Mouse (Mus musculus): ENCODE results near the gene Simc1. TPM values are rescaled to one million over a fixed set of nuclear protein-coding genes. Genes with fewer than 3 reads are reported as not detected.

Simc1 gene
- total and polyA plus RNA-seq, 3 experiments: 4.9 to 11.9 TPM; not detected in 1

GRCm38 (mm10) chr13:54593617-54594016 lies 90.0 kb downstream of the Simc1 start:
- H3K79me2 ChIP-seq (ENCODE audit: control insufficient read depth, insufficient read depth, low read length, poor library complexity): peaks cover 23% of the 10 kb centered on the region
- no peaks in the 10 kb centered on the region for H3K9me3 ChIP-seq (replicated peaks; ENCODE audit: insufficient read depth, low read length)
- no peak overlapping the region for H3K4me3 ChIP-seq (ENCODE audit: control insufficient read depth in 1 of 2, insufficient read depth in 1 of 2, low read depth in 2 of 2, low read length in 2 of 2)
- H3K4me1 ChIP-seq (ENCODE audit: control insufficient read depth in 1 of 2, insufficient read depth in 2 of 2, low read length in 2 of 2): peaks cover 2 to 9% of the 10 kb centered on the region in 2 experiments; a peak in 3 of 4 replicates
- H3K9ac ChIP-seq (ENCODE audit: control insufficient read depth, low read depth, low read length, poor library complexity, severe bottlenecking): no peak overlapping the region
- no peak for DNase-seq (ENCODE audit: low read depth, low spot score)
- H3K27ac ChIP-seq (ENCODE audit: control insufficient read depth, low read depth, low read length): no peak overlapping the region
- no peaks in the 10 kb centered on the region for H3K27me3 ChIP-seq (ENCODE audit: control insufficient read depth in 1 of 2, insufficient read depth in 2 of 2, low read length in 2 of 2)
- H3K36me3 ChIP-seq (ENCODE audit: control insufficient read depth in 1 of 2, insufficient read depth in 2 of 2, low read length in 2 of 2): peaks cover 0 to 6% of the 10 kb centered on the region in 2 experiments; a peak in 2 of 4 replicates
- TF ChIP-seq TBP (IDR thresholded peaks at IDR 0.05; ENCODE audit: low read depth, low read length): no peak
- TF ChIP-seq ZKSCAN1 (IDR thresholded peaks at IDR 0.05; ENCODE audit: low read depth, low read length): no peak
- TF ChIP-seq MAFK (IDR thresholded peaks at IDR 0.05; ENCODE audit: borderline replicate concordance, low read depth, low read length): no peak
- no peak for TF ChIP-seq POLR2AphosphoS2 (IDR thresholded peaks at IDR 0.05; ENCODE audit: low read length)
- TF ChIP-seq RCOR1 (IDR thresholded peaks at IDR 0.05; ENCODE audit: low read depth, low read length): no peak
- no peak for TF ChIP-seq KAT2A (conservative IDR thresholded peaks at IDR 0.05; ENCODE audit: low read depth, low read length)
- no peak for TF ChIP-seq HCFC1 (IDR thresholded peaks at IDR 0.05; ENCODE audit: low read depth, low read length)
- no peak for TF ChIP-seq GABPA (IDR thresholded peaks at IDR 0.05; ENCODE audit: low read depth, low read length)
- no peak for TF ChIP-seq ELF1 (IDR thresholded peaks at IDR 0.05; ENCODE audit: low read depth, low read length)
- no peak for TF ChIP-seq CTCF (IDR thresholded peaks at IDR 0.05 in 2 of 3, conservative IDR thresholded peaks at IDR 0.05 in 1 of 3; ENCODE audit: control insufficient read depth in 1 of 3, insufficient read depth in 1 of 3, low read depth in 2 of 3, low read length in 3 of 3, poor library complexity in 1 of 3, severe bottlenecking in 1 of 3)
- TF ChIP-seq TAL1 (IDR thresholded peaks at IDR 0.05; ENCODE audit: low read length): no peak
- TF ChIP-seq ZMIZ1 (IDR thresholded peaks at IDR 0.05; ENCODE audit: low read depth, low read length): no peak
- no peak for TF ChIP-seq TCF12 (IDR thresholded peaks at IDR 0.05; ENCODE audit: low read depth, low read length)

GRCm38 (mm10) chr13:54596107-54596690 lies 92.6 kb downstream of the Simc1 start:
- H3K36me3 ChIP-seq (ENCODE audit: control insufficient read depth in 1 of 2, insufficient read depth in 2 of 2, low read length in 2 of 2): peaks cover 1 to 3% of the 10 kb centered on the region in 2 experiments; a peak in 3 of 4 replicates
- H3K4me1 ChIP-seq (ENCODE audit: control insufficient read depth in 1 of 2, insufficient read depth in 2 of 2, low read length in 2 of 2): peaks cover 0 to 4% of the 10 kb centered on the region in 2 experiments; a peak in 1 of 4 replicates
- H3K27me3 ChIP-seq (ENCODE audit: control insufficient read depth in 1 of 2, insufficient read depth in 2 of 2, low read length in 2 of 2): no peaks in the 10 kb centered on the region
- H3K4me3 ChIP-seq (ENCODE audit: control insufficient read depth in 1 of 2, insufficient read depth in 1 of 2, low read depth in 2 of 2, low read length in 2 of 2): no peak overlapping the region
- TF ChIP-seq POLR2AphosphoS5 (IDR thresholded peaks at IDR 0.05; ENCODE audit: borderline replicate concordance, low read depth, low read length) (no peak), RCOR1 (IDR thresholded peaks at IDR 0.05; ENCODE audit: low read depth, low read length) (no peak), CTCF (IDR thresholded peaks at IDR 0.05 in 2 of 3, conservative IDR thresholded peaks at IDR 0.05 in 1 of 3; ENCODE audit: control insufficient read depth in 1 of 3, insufficient read depth in 1 of 3, low read depth in 2 of 3, low read length in 3 of 3, poor library complexity in 1 of 3, severe bottlenecking in 1 of 3) (no peak), ELF1 (IDR thresholded peaks at IDR 0.05; ENCODE audit: low read depth, low read length) (no peak), CHD2 (IDR thresholded peaks at IDR 0.05; ENCODE audit: low read length) (no peak), MEF2A (IDR thresholded peaks at IDR 0.05; ENCODE audit: extremely low read depth, insufficient replicate concordance, low read depth, low read length, poor library complexity, severe bottlenecking) (no peak), GABPA (IDR thresholded peaks at IDR 0.05; ENCODE audit: low read depth, low read length) (no peak), NRF1 (IDR thresholded peaks at IDR 0.05; ENCODE audit: insufficient read depth, low read depth, low read length, poor library complexity, severe bottlenecking) (no peak), TAL1 (IDR thresholded peaks at IDR 0.05; ENCODE audit: low read length) (no peak), MAX (IDR thresholded peaks at IDR 0.05; ENCODE audit: low read length) (no peak), ZNF384 (IDR thresholded peaks at IDR 0.05; ENCODE audit: low read depth, low read length) (no peak), UBTF (IDR thresholded peaks at IDR 0.05; ENCODE audit: borderline replicate concordance, insufficient read depth, low read depth, low read length) (no peak), CHD1 (IDR thresholded peaks at IDR 0.05; ENCODE audit: low read depth, low read length) (no peak), HCFC1 (IDR thresholded peaks at IDR 0.05; ENCODE audit: low read depth, low read length) (no peak), BHLHE40 (IDR thresholded peaks at IDR 0.05; ENCODE audit: borderline replicate concordance, low read depth, low read length) (no peak), USF1 (IDR thresholded peaks at IDR 0.05; ENCODE audit: low read depth, low read length) (no peak), MYB (IDR thresholded peaks at IDR 0.05; ENCODE audit: low read depth, low read length) (no peak), TBP (IDR thresholded peaks at IDR 0.05; ENCODE audit: low read depth, low read length) (no peak)
- H3K9me3 ChIP-seq (replicated peaks; ENCODE audit: insufficient read depth, low read length): no peaks in the 10 kb centered on the region
- no peak for DNase-seq (ENCODE audit: low read depth, low spot score)
- H3K27ac ChIP-seq (ENCODE audit: control insufficient read depth, low read depth, low read length): no peak overlapping the region
- no peak overlapping the region for H3K9ac ChIP-seq (ENCODE audit: control insufficient read depth, low read depth, low read length, poor library complexity, severe bottlenecking)
- H3K79me2 ChIP-seq (ENCODE audit: control insufficient read depth, insufficient read depth, low read length, poor library complexity): peaks cover 4% of the 10 kb centered on the region; the same call in 1 of the 2 replicates

All from MEL (cell line).